Mouse (Mus musculus) retina, adult 2 months (tissue): ENCODE data around the gene Usp34.
A peak's percentile ranks its signal among the peaks of the same experiment; 100 is the strongest.
"Not testable (repeated sequence)": the region's sequence is repeated elsewhere in the genome, so short reads cannot be mapped to it uniquely, and the experiment has no call there.

Experiments
- DNase-seq: peaks from one replicate; pipeline ENCODE4 v3.0.0-alpha.2; 2012; ENCODE audit warnings: low read depth, low spot score

The Usp34 gene

GRCm38 (mm10) chr11:23357226-23357625, 50.5 kb downstream of the Usp34 start:
- DNase-seq = not testable (repeated sequence)

- DNase-seq = not testable (repeated sequence)
These were observed 53.1 kb downstream of the Usp34 start for GRCm38 (mm10) chr11:23359687-23360235.

- DNase-seq = no peak
These were observed 55.6 kb downstream of the Usp34 start for GRCm38 (mm10) chr11:23362305-23362704.

- no peak for DNase-seq
These were observed 57.7 kb downstream of the Usp34 start for GRCm38 (mm10) chr11:23364348-23364747.

- DNase-seq = no peak
These were observed 65.3 kb downstream of the Usp34 start for GRCm38 (mm10) chr11:23372032-23372431.

DNA sequence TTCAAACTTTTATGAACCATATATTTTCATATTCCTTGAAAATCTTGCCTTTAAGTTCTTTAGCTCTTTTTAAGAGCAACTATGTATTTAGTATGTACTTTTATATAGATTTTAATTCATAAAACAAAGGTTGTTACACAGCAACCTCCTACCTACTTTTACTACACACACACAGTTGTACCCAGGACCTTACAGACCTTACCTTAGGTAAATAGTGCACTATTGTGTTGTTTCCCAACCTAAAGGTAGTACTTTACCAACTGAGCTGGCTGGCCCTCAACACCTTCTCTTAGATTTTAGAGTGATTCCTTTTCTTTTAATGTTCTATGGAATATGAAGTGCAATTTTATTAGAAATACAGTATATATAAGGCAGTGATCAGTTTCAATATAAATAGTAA, 65.8 kb downstream of the Usp34 start:
- no peak for DNase-seq

DNA sequence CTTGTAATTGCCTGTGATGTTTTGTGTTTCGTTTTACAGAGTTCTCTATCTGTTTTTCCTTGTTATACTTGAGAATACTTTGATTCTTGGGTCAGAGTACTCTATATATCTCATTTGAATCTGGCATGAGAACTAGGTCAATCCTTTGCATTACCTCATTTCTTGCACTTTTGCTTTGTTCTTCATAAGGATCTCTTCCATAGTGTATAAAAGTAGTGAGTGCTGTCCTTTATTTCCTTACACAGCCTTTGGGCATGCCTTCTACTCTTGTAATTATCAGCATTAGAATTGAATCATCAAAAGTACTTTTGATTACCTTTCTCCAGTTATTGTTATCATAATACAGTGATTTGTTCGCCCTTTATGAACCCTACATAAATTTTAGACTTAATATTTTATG, 73.4 kb downstream of the Usp34 start:
- no peak for DNase-seq

- DNase-seq = no peak
These were observed 73.9 kb downstream of the Usp34 start for GRCm38 (mm10) chr11:23380595-23380994.

DNA sequence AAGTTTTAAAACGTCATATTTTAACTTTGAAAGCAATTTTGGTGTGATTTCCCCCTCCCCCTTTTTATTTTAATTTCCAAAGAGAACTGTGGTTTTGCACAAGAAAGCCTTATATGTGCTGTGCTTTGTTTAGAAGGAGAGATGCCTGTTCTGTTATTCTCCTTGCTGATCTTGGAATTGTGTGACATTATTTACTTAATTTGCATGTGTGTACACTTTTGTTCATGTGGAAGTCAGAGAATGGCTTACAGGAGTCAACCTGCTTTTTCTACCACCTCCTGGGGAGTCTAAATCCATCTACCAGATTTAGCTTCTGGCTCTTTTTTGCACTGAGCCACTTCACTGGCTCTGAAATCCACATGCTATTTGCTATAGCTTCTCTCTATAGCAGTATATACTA, 76.1 kb downstream of the Usp34 start:
- DNase-seq = no peak

GRCm38 (mm10) chr11:23389649-23390048, 83.0 kb downstream of the Usp34 start:
- DNase-seq = no peak

GRCm38 (mm10) chr11:23392567-23392966, 85.9 kb downstream of the Usp34 start:
- DNase-seq = no peak

DNA sequence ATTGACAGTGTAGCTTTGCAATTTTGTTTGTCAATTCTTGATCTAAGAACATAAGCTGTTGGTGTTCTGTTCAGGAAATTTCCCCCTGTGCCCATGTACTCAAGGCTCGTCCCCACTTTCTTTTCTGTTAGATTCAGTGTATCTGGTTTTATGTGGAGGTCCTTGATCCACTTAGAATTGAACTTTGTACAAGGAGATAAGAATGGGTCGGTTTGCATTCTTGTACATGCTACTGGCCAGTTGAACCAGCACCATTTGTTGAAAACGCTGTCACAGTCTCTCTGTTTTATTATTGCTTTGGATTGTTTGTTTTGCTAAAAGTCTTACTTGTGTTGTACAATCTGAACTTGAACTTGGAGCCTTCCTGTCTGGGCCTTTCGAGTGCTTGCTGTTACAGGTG, 89.9 kb downstream of the Usp34 start:
- DNase-seq = no peak

DNA sequence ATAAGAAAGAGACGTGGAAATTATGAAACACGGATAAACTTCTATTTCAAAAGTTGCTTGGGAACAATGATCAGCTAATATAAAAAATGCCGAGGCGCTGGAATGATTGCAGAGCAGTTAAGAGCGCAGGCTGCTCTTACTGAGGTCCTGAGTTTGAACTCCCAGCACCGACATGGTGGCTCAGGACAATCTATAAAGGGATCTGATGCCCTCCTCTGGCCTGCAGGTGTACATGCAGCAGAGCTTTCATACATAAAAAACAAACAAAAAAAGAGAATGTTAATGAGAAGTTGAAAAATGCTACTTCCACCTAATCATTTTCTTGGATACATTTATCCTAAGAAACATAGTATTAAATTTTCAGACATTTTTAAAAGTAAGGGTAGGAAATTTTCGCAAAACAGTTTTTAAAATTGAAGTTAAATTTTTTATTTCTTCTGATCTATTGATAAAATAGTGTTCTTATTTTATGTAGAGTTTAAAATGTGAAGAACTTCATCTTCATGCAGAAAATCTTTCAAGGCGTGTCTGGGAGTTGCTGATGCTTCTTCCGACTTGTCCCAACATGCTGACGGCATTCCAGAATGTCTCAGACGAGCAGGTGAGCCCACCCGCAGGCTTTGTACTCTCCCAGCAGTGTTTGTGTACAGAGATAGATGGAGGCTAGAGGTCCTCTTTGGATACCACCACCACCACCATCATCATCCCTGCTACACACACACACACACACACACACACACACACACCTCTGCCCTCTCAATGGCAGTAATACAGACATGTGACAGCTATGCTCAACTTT, 94.5 kb downstream of the Usp34 start:
- no peak for DNase-seq

DNA sequence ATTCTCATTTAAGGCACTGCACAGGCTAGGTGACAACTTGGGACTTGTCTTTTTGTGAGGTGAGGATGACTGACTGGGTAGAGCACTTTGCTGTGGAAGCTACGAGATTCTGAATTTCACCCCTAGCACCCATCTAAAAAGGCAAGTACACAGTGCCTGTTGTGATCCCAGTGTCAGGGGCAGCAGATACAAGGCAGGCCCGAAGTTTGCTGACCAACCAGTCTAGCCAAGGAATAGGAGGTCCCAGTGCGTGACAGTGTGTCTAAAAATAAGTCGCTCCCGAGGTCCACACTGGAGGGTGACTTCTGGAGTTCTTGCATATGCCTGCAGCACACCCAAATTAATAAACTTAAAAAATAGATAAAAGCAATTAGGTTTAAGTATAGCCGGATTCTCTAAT, 121.6 kb downstream of the Usp34 start:
- DNase-seq = no peak

DNA sequence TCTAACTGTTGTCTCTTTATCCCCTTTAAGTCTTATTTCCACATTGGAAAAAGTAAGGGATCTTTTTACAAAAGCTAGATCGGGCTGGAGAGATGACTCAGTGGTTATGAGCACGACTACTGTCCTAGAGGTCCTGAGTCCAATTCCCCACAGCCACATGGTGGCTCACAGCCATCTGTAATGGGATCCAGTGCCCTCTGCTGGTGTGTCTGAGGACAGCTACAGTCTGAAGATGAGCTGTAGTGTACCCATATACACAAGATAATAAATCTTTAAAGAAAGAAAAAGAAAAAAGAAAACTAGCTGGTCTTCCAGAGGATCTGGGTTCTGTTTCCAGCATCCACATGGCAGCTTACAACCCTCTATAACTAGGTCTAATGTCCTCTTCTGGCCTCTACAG, 123.3 kb downstream of the Usp34 start:
- no peak for DNase-seq

DNA sequence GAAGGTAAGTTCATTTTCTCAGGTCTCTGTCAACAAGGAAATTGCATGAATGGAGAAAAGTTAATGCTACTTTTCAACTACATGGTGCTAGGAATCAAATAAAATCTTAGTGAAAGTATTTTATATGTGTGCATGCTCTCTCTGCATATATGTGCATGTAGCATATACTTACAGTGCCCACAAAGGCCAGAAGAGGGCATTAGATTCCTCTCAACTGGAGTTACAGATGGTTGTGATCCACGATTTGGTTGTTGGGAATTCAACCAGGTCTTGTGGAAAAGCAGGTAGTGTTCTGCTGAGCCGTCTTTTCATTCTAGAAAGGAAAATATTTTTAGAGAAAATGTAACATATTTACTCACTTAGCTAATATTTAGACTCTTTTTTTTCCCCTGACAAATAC, 129.4 kb downstream of the Usp34 start:
- DNase-seq = no peak

DNA sequence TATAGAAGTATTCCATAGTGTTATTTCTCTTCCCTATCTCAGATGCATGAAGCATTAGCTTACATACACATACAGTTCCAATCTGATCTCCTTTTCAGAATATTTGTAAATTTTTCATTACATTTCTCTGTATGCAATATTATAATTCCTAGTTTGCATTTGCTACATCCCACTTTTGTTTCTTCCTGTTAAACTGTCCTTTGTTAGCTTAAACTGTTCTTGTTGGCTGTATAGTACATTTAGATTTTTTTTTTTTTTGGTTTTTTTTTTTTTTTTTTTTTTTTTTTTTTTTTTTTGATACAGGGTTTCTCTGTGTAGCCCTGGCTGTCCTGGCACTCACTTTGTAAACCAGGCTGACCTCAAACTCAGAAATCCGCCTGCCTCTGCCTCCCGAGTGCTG, 159.2 kb downstream of the Usp34 start:
- not testable (repeated sequence) for DNase-seq

DNA sequence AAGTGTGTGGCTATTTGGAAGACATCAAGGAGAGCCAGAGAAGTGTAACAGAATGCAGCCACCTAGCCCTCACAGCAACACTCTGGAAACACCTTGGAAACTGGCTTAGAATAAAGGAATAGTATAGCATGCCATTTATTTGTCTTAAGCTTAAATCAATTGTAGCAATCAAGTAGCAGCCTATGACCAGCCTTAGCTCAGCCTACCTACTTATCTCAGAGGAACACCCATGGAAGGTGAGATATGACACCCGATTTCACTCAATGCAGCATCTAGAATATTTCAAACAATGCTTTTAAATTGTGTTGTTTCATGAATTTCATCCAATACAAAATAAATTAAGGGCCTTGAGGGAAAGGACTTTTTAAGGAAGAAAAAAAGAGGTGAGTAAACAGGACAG, 183.3 kb downstream of the Usp34 start:
- no peak for DNase-seq

DNA sequence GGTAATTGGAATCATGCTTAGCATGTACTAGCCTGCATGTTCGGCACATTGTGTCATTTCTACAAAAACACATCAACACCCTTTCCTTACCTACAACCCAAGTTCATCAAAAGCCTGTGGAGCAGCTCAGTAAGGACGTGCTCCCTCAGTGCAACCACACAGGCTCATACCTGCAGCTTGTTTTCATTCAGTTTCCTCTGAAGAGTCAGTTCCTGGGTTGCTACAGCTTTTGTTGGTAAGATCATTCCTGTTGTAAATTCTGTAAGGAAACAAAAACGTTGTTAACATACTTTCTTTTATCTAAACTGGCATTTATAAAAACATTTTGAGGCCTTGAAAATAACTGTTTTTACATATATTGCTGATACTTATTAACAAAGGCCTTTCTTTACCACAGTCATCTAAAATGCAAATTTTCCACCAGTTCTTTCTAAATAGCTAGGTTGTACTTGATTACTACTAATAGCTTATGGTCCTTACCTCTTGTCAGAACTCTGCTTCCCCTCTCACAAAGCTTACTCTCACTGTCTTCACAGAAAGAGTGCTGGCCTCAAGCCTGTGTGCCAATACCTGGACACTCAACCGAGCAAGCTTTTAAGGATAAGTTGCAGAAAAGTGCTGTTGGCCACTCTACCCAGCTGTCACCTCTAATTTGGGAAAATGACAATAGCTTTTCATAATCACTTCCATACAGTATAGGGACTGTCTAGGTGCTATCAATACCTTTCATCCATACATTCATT, 185.5 kb downstream of the Usp34 start:
- no peak for DNase-seq

DNA sequence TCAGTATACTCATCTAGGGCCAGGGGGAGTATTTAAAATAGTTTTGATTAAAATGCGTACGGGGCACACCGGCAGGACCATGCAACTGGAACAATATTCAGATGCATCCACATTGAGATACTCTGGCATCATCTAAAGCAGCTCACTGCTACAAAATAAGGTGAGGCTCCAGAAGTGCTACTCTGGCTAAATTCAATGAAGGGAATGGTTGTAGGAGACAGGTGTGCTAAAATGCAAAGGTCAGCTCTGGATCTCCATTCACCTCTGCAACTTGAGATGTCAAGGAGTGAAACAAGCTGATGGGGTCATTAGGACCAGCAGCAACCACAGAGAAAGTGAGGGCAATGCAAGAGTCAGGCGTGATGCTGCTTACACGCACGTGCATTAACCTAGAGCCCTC, 188.5 kb downstream of the Usp34 start:
- no peak for DNase-seq

- no peak for DNase-seq
These were observed 190.0 kb downstream of the Usp34 start for GRCm38 (mm10) chr11:23496661-23497060.

GRCm38 (mm10) chr11:23497335-23497717, 190.6 kb downstream of the Usp34 start:
- peak; percentile 32 for DNase-seq
